Mouse (Mus musculus) liver, postnatal 0 days (tissue): Measurements from ENCODE around the gene Crebzf.

ENCODE experiments used
- CTCF ChIP-seq: sonication (generic); IDR thresholded peaks from 2 replicates; pipeline ENCODE4 v1.5.1; 2016; ENCODE audit warnings: antibody characterized with exemption, low read depth
- EP300 ChIP-seq: IDR thresholded peaks from 2 replicates; pipeline ENCODE4 v1.6.1; 2016; ENCODE audit warnings: antibody characterized with exemption, low read depth, mild to moderate bottlenecking

GRCm38 (mm10) chr7:90444206-90444605 lies 1.7 kb downstream of the Crebzf start:
- no peak for TF ChIP-seq EP300
- no peak for TF ChIP-seq CTCF
